8 mouse cellular contexts compared by ENCODE assay signal in the genomic region with DNA sequence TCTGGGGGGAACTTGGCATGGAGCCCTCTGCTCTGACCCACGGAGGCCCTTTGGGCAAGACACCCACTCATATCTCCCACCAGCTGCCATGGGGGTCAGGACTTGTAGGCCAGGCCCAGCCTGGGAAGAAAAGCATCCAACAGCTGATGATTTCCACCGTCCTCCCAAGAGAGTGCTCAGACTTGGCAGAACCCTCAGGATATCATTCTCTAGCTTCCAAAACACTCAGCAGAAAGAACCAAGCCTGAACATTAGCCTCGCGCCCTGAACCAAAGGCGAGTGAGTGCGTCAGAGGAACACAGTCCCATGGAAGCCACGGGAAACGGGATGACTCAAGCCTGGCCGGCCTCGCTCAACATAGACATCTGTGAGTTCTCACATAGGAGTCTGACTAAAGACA. TPM values are rescaled to one million over a fixed set of nuclear protein-coding genes. Genes with fewer than 3 reads are reported as not detected.
DNase-seq lines count a peak whose midpoint lies in the region.

No protein-coding gene starts in this region.

- peak; percentile 27 for DNase-seq in adrenal gland, adult (ENCODE audit: inconsistent age in 2 of 2, low spot score in 1 of 2)
- no peak for DNase-seq in adrenal gland, postnatal 25 days
- DNase-seq in gastrocnemius, postnatal 10 days: peak; percentile 51
- DNase-seq in kidney, adult 11 months: peak; percentile 59
- DNase-seq in lung, postnatal 25 days (ENCODE audit: low spot score): peak; percentile 16
- no peak for DNase-seq in cerebellum, postnatal 25 days
- no peak for DNase-seq in cerebellum, postnatal 36 days
- DNase-seq in spleen, postnatal 36 days (ENCODE audit: low spot score in 2 of 2): no peak

RNA-seq across cellular contexts. Expression of gene Tln2, which starts 25.4 kb away (rescaled TPM):
- total RNA-seq in adrenal gland, postnatal 25 days (2021): 15.8 and 30.4 TPM in 2 replicates
- 100 to 1,000 TPM; 111 to 132 TPM for total RNA-seq in gastrocnemius, postnatal 10 days (2021)

Comparison
In these comparisons a context has a peak if more than half of its experiments do, and no peak if none do; other contexts are left out.
1. DNase-seq: peak in adrenal gland, adult (2 of 2), gastrocnemius, postnatal 10 days (single experiment), kidney, adult 11 months (single experiment) and lung, postnatal 25 days (single experiment); none in adrenal gland, postnatal 25 days (single experiment), cerebellum, postnatal 25 days (0 of 2), cerebellum, postnatal 36 days (0 of 2) and spleen, postnatal 36 days (0 of 2).